Mouse (Mus musculus) heart, adult 2 months (tissue): ENCODE data around the gene Pcdh10.

Experiments used
- CTCF ChIP-seq: fragments of 200-600 bp; IDR thresholded peaks from 2 replicates; pipeline ENCODE4 v1.8.1; 2022; ENCODE audit warnings: antibody characterized with exemption, mild to moderate bottlenecking, moderate library complexity
- EP300 ChIP-seq: fragments of 200-500 bp; IDR thresholded peaks from 2 replicates; pipeline ENCODE4 v1.6.1; 2011; ENCODE audit warnings: low read depth, low read length, control low read depth; ENCODE audit not compliant: insufficient read depth

GRCm38 (mm10) chr3:45431691-45432090, 53.5 kb downstream of the Pcdh10 start:
- no peak for TF ChIP-seq CTCF
- no peak for TF ChIP-seq EP300
